Mouse (Mus musculus) lung, postnatal 25 days (tissue): ENCODE results near the gene St3gal6.
A peak's percentile ranks its signal among the peaks of the same experiment; 100 is the strongest.

Experiments used
- DNase-seq: peaks from one replicate; pipeline ENCODE4 v3.0.0; 2022; ENCODE audit warnings: low spot score

The St3gal6 gene

DNA sequence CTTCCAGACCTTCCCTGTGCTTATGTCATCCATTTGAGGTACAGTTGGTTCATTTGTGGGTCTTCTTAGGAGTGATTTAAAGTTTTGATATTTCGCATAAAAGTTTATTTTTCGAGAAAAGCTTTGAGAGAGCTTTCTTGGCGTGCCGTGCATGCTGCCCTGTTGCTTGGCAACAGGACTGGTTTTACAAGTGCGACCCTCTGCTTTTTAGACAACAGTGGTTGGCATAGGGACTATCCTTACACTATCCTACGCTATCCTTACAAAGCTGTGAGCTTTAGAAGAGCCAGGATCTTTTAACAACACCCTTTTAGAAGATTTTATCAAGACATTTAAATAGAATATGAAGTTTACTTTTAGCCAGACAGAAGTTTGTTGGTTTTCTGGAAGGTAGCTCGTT lies 93.8 kb downstream of the St3gal6 start:
- DNase-seq: no peak

DNA sequence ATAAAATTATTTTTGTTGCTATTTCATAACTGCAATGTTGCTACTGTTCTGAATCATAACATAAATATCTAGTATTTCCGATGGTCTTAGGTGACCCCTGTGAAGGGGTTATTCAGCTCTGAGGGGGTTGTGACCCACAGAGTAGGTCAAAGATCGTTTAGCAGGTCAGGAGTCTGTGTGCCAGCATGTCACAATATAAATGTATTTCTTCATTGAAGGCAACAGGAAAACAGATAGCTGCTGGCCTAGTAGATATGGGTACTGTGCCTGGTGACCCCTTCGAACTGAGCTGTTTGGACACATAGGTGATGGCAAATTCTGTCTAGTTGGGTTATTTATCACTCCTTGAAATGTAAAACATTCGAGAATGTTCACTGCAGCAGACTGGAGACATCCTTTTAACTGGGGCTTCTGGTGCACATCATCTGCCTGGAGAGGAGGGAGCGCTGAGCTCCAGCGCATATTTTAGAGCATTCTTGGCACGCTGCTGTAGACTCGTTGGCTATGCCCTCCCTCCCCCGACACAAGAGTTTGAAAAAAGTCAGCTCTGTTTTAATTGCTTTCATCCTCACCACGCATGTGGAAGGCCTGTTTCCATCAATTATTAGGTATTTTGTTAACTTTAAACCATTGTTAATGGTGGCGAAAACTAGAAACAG lies 102.2 kb downstream of the St3gal6 start:
- DNase-seq: peak; percentile 25
